ENCODE assay signal across 8 mouse cellular contexts in the genomic region with DNA sequence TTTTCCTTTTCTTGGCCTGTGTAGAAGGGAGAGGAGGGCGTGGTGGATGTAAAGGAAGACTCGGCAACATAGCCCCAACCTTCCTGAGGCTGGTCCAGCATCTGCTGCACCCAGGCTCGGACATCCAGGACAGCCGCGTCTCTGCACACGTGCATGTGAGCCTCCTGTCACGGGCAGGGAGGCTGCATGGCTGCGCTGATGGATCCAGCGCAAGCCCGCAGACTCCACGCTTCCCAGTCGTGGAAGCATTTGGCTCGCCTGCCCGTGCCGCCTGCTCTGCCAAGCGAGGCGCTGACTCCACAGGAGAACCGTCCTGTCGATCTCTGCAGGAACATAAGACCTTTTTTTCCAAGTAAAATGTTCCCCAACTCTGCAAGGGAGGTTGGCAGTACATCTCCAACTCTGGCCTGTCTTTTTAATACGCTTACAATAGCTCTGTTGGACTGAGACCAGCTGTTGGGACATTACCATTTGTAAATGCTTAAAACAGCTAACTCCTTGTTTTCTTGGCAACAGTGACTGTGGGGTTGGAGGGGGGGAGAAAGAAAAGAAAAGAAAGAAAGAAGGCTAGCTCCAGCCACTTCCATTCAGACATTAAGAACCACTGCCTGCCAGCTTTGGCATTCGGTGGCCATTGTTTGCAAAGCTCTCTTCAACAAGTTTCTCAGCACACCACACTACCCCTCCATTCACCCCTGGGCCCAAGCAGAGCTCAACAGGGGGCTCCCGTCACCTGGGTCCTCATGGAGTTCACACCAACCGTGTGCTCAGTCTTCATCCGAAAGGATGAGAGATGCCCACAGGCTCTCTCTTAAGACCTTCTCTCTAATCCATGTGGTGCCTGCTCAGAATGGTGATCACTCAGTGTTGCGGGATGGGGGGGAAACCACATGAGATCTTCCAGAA.
A peak's percentile ranks its signal among the peaks of the same experiment; 100 is the strongest.
DNase-seq lines count a peak whose midpoint lies in the region; ATAC-seq and TF ChIP-seq lines count a peak whose summit lies in the region.

No protein-coding gene starts in this region.

- 46% methylated on average over 25 of the region's 25 CpGs for WGBS in lung, embryonic 14.5 days
- WGBS in lung, adult 2 months, result 55% methylated on average over 25 of the region's 25 CpGs
- WGBS in forebrain, embryonic 14.5 days, result 14% methylated on average over 25 of the region's 25 CpGs
- WGBS in stomach, postnatal 0 days, result 56% methylated on average over 25 of the region's 25 CpGs
- WGBS in heart, adult 2 months, result 74% methylated on average over 25 of the region's 25 CpGs

- TF ChIP-seq POLR2A in lung, adult 2 months (IDR thresholded peaks at IDR 0.05; ENCODE audit: borderline replicate concordance, extremely low read depth, low read depth, low read length), result no peak
- TF ChIP-seq POLR2A in heart, adult 2 months (IDR thresholded peaks at IDR 0.05; ENCODE audit: insufficient read depth, low read depth, low read length), result no peak

- H3K4me2 ChIP-seq in lung, embryonic 14.5 days, result peak overlapping the region; percentile 35
- H3K4me2 ChIP-seq in forebrain, embryonic 14.5 days (ENCODE audit: low read length), result peak overlapping the region; percentile 42
- H3K4me2 ChIP-seq in stomach, postnatal 0 days (replicated peaks; ENCODE audit: low read depth), result peak overlapping the region; percentile 35

- H3K4me1 ChIP-seq in lung, embryonic 14.5 days (ENCODE audit: insufficient read depth), result no peaks in the 10 kb centered on the region
- no peaks in the 10 kb centered on the region for H3K4me1 ChIP-seq in lung, adult 2 months (ENCODE audit: control insufficient read depth, insufficient read depth, low read length)
- H3K4me1 ChIP-seq in forebrain, embryonic 14.5 days (ENCODE audit: control insufficient read depth, insufficient read depth, low read length), result peaks cover 10% of the 10 kb centered on the region
- no peaks in the 10 kb centered on the region for H3K4me1 ChIP-seq in stomach, postnatal 0 days (replicated peaks; ENCODE audit: control insufficient read depth, insufficient read depth)
- no peaks in the 10 kb centered on the region for H3K4me1 ChIP-seq in heart, adult 2 months (ENCODE audit: control insufficient read depth, insufficient read depth, low read length)

- H3K36me3 ChIP-seq in lung, embryonic 14.5 days (ENCODE audit: insufficient read depth), result no peaks in the 10 kb centered on the region
- no peaks in the 10 kb centered on the region for H3K36me3 ChIP-seq in forebrain, embryonic 14.5 days (ENCODE audit: control insufficient read depth, insufficient read depth, low read length)
- no peaks in the 10 kb centered on the region for H3K36me3 ChIP-seq in stomach, postnatal 0 days (ENCODE audit: control insufficient read depth, insufficient read depth, low read length)
- H3K36me3 ChIP-seq in heart, adult 2 months (ENCODE audit: control insufficient read depth, insufficient read depth, low read length), result no peaks in the 10 kb centered on the region

- ATAC-seq in lung, embryonic 14.5 days (ENCODE audit: insufficient read depth), result peak; percentile 73
- peak; percentile 89 for ATAC-seq in forebrain, embryonic 14.5 days
- no peak for ATAC-seq in stomach, postnatal 0 days (ENCODE audit: low FRiP score, low TSS enrichment)

- TF ChIP-seq CTCF in lung, embryonic 14.5 days (IDR thresholded peaks at IDR 0.05; ENCODE audit: low read depth), result no peak
- TF ChIP-seq CTCF in lung, adult 2 months (IDR thresholded peaks at IDR 0.05; ENCODE audit: insufficient read depth, low read length), result no peak
- TF ChIP-seq CTCF in layer of hippocampus, adult 2 months (conservative IDR thresholded peaks at IDR 0.05), result no peak
- no peak for TF ChIP-seq CTCF in stomach, postnatal 0 days (IDR thresholded peaks at IDR 0.05; ENCODE audit: low read depth)
- TF ChIP-seq CTCF in heart, adult 2 months (IDR thresholded peaks at IDR 0.05), result no peak

- no peaks in the 10 kb centered on the region for H3K79me2 ChIP-seq in heart, adult 2 months (replicated peaks; ENCODE audit: control insufficient read depth, insufficient read depth, low read length)

- no peak overlapping the region for H3K4me3 ChIP-seq in lung, embryonic 14.5 days (ENCODE audit: low read depth, low read length)
- H3K4me3 ChIP-seq in lung, adult 2 months (replicated peaks; ENCODE audit: extremely low read depth, low read depth, low read length), result no peak overlapping the region
- H3K4me3 ChIP-seq in forebrain, embryonic 14.5 days (ENCODE audit: low read depth, low read length), result 0 out of 2 replicates have a peak overlapping the region, but pooled peaks have one; percentile 0
- peak overlapping the region; percentile 10; the same call in 1 of the 2 replicates for H3K4me3 ChIP-seq in layer of hippocampus, adult 2 months
- H3K4me3 ChIP-seq in stomach, postnatal 0 days (ENCODE audit: low read depth, low read length), result no peak overlapping the region
- H3K4me3 ChIP-seq in heart, adult 2 months, result no peak overlapping the region

- no peaks in the 10 kb centered on the region for H3K9me3 ChIP-seq in lung, embryonic 14.5 days (ENCODE audit: low read depth, low read length)
- H3K9me3 ChIP-seq in forebrain, embryonic 14.5 days (replicated peaks; ENCODE audit: control insufficient read depth, low read length), result no peaks in the 10 kb centered on the region
- no peaks in the 10 kb centered on the region for H3K9me3 ChIP-seq in stomach, postnatal 0 days (ENCODE audit: control insufficient read depth, low read length)

- intact Hi-C loops in heart, adult 2 months (cut with DNase I), result no loop called here

- no peaks in the 10 kb centered on the region for H3K27me3 ChIP-seq in lung, embryonic 14.5 days (ENCODE audit: insufficient read depth, low read length)
- 0 out of 2 replicates have a peak, but pooled peaks cover 3% of the 10 kb centered on the region for H3K27me3 ChIP-seq in forebrain, embryonic 14.5 days (replicated peaks; ENCODE audit: control insufficient read depth, insufficient read depth, low read length)
- H3K27me3 ChIP-seq in stomach, postnatal 0 days (ENCODE audit: control insufficient read depth, insufficient read depth, low read length), result no peaks in the 10 kb centered on the region
- H3K27me3 ChIP-seq in heart, adult 2 months (ENCODE audit: control insufficient read depth, insufficient read depth, low read length), result no peaks in the 10 kb centered on the region

- no peak overlapping the region for H3K9ac ChIP-seq in lung, embryonic 14.5 days
- H3K9ac ChIP-seq in forebrain, embryonic 14.5 days (ENCODE audit: low read length), result no peak overlapping the region
- H3K9ac ChIP-seq in stomach, postnatal 0 days (ENCODE audit: low read length), result no peak overlapping the region
- no peak overlapping the region for H3K9ac ChIP-seq in heart, adult 2 months (ENCODE audit: low read depth, low read length)

- H3K27ac ChIP-seq in lung, embryonic 14.5 days (ENCODE audit: low read depth), result no peak overlapping the region
- peak overlapping the region; percentile 28 for H3K27ac ChIP-seq in forebrain, embryonic 14.5 days (ENCODE audit: low read depth, low read length)
- peak overlapping the region; percentile 81 for H3K27ac ChIP-seq in layer of hippocampus, adult 2 months
- H3K27ac ChIP-seq in stomach, postnatal 0 days (replicated peaks), result no peak overlapping the region
- no peak overlapping the region for H3K27ac ChIP-seq in heart, adult 2 months

- DNase-seq in lung, embryonic 14.5 days, result peak; percentile 86
- DNase-seq in lung, adult 2 months, result no peak
- DNase-seq in forebrain, embryonic 14.5 days (ENCODE audit: low spot score), result peak; percentile 94
- DNase-seq in layer of hippocampus, adult 2 months (ENCODE audit: low spot score in 2 of 2), result peak; percentile 70 to 76
- DNase-seq in lung, postnatal 25 days (ENCODE audit: low spot score), result peak; percentile 5
- no peak for DNase-seq in stomach, postnatal 0 days (ENCODE audit: low spot score)
- no peak for DNase-seq in heart, adult 2 months
- DNase-seq in natural killer cell, adult 2 months (ENCODE audit: low spot score in 2 of 2), result no peak

- TF ChIP-seq EP300 in stomach, postnatal 0 days (optimal IDR thresholded peaks at IDR 0.05), result no peak
- TF ChIP-seq EP300 in heart, adult 2 months (IDR thresholded peaks at IDR 0.05; ENCODE audit: insufficient read depth, low read depth, low read length), result no peak

Comparison
In these comparisons a context has a peak if more than half of its experiments do, and no peak if none do; other contexts are left out.
1. DNase-seq: peak in lung, embryonic 14.5 days (single experiment), forebrain, embryonic 14.5 days (single experiment), layer of hippocampus, adult 2 months (2 of 2) and lung, postnatal 25 days (single experiment); none in lung, adult 2 months (single experiment), stomach, postnatal 0 days (single experiment), heart, adult 2 months (0 of 2) and natural killer cell, adult 2 months (0 of 2).
2. H3K27ac ChIP-seq: peak in forebrain, embryonic 14.5 days (single experiment) and layer of hippocampus, adult 2 months (single experiment); none in lung, embryonic 14.5 days (single experiment), stomach, postnatal 0 days (single experiment) and heart, adult 2 months (single experiment).
3. H3K4me3 ChIP-seq: peak in forebrain, embryonic 14.5 days (single experiment) and layer of hippocampus, adult 2 months (single experiment); none in lung, embryonic 14.5 days (single experiment), lung, adult 2 months (single experiment), stomach, postnatal 0 days (single experiment) and heart, adult 2 months (single experiment).
4. Peak in every context shown above with its lines, with median percentiles within 50 percentile points of each other: H3K4me2 ChIP-seq.